Mouse (Mus musculus) gonadal fat pad, adult 2 months (tissue): ENCODE measurements at regions not wholly inside any gene's neighbourhood (a gene's known extent, or its start where the extent isn't known, plus 50 kb on each side); places are given as distances from the start of the nearest gene placed in this dataset.

Source experiments
- DNase-seq: peaks from one replicate; pipeline ENCODE4 v3.0.0-alpha.2; 2012; ENCODE audit warnings: low read depth

DNA sequence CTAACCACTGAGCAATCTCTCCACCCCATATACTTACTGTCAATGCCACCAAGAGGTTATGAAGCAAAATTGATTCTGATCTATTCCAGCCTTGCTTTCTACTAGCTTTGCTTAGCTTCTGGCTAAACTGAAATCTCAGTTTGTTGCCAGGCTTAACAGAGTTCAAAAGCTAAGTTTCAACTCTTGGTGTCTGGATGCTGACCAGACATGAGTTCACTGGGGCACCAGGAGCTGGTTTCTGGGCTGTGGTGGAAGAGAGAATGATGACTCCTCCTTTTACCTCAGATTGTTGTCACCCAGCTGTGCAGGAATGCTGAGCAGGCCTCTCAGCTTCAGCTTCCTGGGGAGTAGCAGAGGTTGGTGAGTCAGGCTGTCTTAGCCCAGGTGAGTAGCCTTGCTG, 464.1 kb upstream of the Nrp1 start:
- no peak for DNase-seq

DNA sequence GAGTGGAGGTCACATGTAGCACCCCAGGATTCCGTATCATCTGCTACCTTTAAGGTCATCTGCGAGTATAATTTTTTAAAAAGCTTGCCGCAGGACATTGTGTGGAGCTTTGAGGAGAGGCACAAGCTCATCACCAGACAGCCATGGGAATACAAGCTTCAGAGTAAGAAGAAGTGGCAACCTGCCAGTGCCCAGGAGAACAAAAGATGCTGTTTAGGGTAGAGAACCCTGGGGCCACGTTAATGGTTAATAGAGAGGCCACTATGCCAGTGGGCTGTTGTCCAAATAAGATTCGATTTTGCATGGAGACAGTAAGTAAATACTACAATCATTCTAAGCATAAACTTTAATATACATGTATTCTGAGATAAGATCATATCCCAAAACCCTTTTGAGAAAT, 450.0 kb upstream of the Nrp1 start:
- DNase-seq, result no peak

DNA sequence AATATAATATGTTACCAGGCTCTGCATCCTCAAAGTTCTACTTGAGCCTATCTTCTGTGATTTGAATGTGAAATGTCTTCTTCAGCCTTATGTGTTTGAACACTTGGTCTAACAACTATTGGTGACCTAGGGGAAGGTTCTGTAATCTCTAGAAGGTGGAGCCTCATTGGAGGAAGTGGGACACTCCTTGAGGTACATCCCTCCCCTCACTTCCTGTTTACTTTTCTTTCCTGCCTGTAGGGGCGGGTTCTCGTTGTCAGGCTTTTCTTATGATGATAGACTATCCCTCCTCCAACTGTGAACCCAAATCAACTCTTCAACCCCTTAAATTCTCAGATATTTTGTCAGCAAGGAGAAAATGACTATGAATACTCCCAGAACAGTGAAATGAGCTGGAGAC, 448.8 kb upstream of the Nrp1 start:
- no peak for DNase-seq

DNA sequence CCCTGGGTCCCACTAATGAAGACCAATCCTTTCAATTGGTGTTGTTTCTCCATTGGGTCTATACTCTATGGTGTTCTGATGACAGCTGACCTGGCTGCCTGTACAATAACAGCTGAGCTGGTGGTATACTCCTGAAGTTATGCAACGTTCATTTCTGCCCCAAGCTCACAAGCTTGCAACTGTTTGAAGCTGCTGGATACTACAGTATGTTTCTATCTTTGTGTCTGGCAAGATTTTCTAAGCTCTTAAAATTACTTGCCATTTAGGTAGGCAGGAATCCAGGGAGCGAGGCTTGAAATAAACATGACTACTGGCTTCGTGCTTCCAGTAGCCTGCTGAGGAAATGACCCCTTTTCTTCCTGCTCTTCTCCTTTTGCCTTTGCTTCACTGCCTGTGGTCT, 444.3 kb upstream of the Nrp1 start:
- no peak for DNase-seq

DNA sequence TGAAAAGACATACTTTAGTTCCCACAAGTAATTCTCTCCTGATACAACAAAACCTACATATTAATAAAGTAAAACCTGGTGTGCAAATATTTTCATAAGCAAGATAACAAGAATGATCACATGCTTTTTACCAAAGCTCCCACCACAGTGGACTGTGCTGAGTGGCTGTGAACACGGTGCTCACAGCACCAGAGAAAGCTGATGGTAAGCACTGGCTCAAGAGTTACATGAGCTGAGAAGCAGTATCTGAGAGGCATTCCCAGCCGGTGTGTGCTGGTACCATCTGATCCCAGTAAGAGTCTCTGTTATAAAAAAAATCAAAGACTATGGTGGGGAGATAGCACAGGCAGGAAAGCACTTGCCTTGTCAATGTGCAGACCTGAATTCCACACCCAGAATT, 443.5 kb upstream of the Nrp1 start:
- no peak for DNase-seq

DNA sequence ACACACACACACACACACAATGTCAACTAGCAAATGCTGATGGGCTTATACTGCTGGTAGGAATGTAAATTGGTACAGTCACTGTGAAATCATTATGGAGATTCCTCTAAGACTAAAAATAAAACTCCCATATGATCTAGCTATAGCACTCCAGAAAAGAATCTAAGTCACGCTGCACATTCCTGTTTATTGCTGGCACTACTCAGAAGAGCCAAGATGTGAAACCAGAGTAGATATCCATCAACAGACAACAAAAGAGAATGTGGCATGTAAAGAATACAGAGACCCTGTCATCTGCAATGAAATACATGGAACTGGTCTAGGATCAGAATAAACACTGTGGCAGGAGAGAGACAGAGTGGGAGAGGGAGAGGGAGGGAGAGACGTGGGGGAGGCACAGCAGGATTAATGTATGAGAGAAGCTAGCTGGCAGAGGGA, 442.8 kb upstream of the Nrp1 start:
- no peak for DNase-seq

DNA sequence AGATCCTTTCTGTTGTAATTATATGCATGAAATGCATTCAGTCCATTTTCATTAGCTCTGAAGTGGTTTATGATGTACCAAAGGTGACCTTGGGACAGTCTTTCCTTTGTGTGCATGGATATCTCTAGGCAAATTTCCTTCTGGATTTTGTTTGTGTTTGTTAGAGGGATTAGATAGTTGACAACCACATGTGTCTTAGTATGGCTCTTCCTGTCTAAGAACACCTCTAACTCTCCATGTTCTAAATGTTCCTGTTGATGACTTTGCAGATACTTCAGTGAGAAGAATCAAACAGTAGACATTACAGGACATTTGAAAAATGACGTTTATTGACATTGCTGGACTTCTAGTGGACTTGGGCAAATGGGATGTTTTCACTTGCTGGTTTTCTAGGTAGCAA, 436.5 kb upstream of the Nrp1 start:
- DNase-seq, result no peak

DNA sequence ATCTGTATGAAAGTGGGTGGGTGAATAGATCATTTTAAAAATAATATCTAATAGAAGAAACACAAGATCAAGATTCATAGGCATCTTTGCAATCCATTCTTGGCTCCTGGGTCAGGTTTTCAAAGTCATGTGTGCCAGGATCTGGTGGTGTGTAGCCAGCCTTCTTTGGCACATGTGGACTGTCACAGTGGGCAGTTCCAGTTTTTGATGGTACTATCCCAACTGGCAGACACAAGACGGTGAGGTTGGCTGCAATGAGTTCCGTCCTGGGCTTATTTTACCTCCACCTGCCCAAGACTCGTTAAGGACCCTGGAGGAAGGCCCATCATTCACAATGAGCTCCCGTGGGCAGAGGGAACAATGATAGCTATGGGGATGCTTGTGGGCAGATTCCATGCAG, 435.1 kb upstream of the Nrp1 start:
- no peak for DNase-seq

DNA sequence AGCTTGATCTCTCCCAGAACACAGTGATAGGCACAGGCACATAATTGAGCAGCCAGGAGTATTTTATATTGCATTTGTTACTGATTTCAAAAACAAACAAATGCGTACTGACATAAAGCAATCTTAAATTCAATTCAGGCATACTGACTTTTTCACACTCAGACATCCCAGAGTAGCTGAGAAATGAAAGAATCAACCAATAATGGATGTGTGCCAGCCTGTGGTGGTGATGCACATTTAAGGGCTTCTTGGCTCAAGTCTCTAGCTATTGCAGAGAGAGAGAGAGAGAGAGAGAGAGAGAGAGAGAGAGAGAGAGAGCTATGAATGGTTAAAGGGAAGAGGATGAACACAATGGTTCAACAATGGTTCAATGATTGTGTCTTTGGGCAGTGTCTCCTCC, 426.1 kb upstream of the Nrp1 start:
- no peak for DNase-seq

DNA sequence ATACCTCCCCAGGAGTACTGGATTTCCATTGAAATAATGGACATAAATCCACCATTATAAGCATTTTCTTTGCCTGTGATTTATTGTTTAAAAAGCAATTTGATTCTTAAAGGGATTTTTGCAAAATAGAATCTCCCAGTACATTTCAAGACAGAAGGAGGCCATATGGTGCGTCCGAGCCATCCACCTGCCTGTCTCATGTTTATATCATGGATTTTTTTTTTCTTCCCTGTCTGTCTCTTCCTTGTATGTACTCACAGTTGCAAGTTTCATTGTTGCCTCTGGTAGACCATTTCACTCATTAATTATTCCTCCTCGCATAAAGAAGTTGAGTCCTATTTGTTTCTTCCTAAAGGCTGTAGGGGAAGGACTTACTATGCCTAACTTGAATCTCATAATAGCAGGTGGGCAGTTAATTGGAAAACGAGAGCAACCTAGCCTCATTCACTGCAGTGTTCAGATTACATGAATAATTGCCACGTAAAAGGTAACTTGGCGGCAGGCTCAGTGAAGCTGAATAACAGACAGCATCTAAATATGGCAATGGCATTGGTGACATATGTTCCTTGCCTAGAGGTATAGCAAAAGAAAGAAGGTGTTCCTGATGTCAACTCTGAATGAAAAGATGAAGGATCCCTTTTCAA, 421.5 kb upstream of the Nrp1 start:
- no peak for DNase-seq

DNA sequence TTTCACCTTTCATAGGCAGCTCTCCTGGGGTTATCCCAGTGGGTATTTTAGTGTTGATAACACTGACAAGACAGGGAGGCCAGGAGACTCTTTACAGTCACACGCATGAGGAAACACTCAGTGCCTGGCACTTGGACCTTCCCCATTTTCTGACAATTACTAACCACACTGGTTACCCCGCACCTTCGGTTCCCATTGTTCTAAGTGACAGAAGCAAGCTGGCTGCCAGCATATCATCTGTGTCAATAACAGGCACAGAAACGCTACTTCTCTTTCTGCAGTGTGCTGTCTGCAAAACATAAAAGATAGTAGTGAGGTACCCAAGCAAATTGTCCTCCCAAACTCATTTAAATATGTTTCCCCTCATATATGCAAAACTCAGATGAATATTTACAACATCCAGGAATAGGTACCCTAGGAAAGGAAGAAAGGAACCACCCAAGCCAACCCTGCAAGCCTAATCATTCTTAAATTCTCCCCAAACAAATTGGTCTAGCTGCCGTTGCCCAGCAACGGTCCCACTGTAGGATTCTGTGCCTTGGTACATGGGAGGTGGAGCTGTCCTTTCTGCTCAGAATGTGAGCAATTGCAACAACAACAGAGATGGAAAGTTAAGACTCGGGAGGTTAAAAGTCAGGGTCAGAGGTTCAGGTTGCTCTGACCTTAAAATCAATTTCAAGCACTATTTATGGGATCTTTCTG, 419.0 kb upstream of the Nrp1 start:
- no peak for DNase-seq

DNA sequence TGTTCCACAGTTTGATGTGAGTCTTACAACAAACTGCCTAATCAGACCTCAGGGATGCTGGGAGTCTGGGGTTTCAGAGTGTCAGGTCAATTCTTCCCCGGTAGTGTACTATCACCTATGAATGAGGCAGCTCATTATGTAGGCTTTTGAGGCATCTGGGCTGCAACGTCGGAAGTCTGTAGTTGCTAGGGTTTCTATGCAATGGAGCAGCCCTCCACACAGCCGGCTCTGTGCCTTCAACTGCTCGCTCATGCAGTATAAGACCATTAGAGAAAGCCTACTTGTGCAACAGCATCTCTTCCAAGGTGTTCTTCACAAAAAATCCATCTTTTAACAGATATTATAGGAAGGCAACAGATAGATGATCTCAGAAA, 418.4 kb upstream of the Nrp1 start:
- no peak for DNase-seq

DNA sequence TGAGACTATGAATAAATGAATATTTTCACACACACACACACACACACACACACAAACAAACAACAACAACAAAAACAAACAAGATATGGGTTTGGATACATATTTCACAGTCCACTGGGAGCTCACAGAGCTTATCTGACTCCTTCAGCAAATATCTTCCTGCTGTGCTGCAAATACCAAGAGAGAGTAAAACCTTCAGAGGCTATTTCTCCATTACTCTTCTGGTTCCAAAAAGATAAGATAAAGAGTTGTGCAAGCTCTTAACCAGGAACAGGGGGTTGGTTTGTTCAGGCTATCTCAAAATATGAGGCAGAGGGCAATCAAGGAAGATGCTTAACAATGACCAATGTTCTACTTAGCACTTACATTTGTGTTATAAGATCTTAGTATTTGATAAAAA, 416.1 kb upstream of the Nrp1 start:
- no peak for DNase-seq

DNA sequence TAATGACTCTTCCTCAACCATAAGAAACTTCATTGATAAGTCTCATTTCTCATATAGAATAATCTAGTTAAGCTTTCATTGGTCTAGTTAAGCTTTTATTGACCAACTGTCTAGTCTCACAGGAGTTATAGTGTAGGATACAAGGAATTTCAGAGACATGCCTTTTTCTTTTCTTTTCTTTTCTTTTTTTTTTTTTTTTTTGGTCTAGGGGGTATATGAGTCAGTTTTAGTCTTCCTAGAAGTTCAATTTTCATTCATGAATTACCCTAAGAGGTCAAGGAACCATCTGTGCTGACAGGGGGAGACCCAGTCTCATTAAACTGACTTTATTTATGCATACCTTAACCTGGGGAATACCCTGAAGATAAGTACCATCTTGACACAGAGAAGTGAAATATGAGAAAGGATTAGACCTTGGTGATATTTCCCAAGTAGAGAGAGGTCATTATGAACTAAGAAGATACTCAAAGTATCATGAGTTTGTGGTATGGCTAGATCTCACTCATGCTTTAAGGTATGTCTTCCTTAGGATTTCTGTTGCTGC, 413.4 kb upstream of the Nrp1 start:
- no peak for DNase-seq

DNA sequence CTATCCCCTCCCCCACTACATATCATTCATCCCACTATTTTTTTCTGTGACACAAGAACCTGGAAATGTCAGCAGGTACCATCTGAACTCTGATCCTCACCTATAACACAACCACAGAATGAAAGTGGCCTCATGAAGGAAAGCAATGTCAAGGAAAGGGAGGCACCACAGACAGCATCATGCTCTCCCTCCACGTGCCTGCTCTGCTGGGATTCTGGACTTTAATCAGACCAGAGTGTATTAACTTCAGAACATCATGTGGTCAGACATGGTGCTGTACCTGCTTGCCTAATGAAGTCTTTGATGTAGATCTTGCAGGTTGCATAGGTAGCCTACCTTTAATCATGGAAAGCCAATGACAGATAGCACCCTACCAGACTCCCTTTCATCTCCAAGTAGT, 400.8 kb upstream of the Nrp1 start:
- DNase-seq, result no peak

DNA sequence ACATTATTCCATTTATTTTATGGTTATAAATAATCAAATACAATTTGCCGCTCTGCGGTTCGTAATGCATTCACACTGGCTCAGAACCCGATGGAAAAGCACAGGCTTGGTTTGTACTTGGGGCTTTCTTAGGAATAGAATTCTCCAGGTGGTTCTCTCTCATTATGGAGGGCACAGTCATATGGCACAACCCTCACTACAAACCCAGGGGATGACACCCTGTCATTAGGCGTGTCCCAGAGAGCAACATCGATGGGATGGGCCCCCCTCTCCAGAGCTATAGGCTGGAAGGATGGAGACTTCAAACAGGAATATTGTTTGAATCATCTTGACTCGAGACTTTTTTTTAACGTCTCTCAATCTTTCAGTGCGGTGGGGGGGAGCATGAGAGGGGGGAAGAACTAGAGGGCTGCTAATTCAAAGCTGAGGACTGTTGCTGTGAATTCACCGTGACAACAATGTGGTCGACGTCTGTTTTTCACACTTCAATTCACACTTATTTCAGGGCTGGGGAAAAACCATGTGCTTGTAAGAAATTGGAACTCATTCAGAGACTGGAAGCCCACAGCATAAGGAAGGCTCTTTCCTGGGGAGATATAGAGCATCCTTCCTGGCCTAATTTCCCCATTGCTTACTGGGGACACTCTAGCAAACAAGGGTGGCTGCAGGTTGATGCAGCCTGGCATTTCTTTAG, 399.9 kb upstream of the Nrp1 start:
- no peak for DNase-seq

DNA sequence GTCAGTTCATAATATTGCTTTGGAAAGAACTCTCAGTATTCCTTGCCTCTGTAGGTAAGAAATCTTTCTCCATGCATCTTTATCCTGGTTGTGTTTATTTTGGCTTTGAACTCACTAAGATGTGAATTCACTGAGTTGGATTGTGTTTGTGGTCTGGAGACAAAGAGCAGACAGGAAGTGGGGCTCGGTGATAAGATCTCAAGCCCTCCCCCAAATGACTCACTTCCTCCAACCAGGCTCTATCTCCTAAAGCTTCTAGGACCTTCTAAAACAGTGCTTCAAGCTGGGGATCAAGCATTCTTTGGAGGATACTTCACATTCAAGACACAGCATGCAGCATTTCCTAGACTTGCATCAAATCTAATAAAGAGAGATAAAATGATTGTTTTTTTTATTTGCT, 395.5 kb upstream of the Nrp1 start:
- no peak for DNase-seq

DNA sequence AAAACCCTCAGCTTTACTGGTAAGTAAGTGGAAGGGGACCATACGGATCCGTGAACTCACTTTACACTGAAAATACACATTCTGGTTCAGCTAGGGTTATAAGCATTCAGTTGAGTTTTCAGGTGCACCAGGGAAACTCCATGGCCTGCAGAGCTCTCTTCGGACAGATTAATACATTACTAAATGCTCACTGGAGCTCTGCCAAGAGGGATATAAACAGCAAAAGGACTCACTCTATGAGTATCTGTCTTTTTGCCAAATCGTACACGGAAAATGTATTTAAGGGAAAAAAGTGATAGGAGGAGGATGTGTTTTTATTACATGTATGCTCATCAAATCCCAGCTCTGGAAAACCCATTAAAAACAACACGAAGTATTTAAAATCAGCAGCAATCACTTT, 394.8 kb upstream of the Nrp1 start:
- DNase-seq, result no peak

DNA sequence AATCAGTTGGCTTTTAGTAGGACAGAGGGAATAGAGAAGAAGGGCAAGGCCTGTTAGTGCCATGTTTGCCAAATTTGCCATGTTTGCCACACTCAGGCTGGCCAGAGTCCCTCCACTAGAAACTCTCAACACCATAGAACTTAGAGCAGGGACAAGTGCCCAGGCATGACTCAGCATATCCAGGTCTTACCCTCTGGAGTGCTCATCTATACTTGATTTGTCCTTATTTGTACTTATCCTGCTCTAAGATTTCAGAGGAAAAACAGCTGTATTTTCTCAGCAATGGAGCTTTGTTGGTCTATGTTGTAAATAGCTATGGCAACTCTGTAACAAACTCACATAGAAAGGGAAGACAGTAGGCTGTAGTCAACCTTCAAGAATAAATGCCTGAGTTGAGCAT, 393.6 kb upstream of the Nrp1 start:
- DNase-seq, result no peak

DNA sequence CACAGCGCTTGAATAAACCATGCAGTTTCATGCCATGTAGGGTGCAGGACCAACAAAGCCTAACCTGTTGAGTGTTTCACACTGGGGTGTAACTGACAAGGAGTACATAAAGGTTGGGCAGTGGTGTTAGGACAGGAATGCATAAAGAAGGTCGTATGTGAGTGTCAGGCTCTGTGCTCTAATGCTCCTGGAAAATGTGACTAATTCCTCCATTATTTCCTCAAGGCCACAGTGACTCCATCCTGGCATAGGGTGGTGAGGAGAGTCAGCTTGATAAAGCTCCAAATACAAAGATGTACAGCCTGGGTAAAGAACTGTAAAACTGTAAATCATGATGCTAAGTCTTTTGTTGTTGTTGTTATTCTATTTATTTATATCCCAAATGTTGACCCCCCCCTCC, 393.1 kb upstream of the Nrp1 start:
- no peak for DNase-seq

DNA sequence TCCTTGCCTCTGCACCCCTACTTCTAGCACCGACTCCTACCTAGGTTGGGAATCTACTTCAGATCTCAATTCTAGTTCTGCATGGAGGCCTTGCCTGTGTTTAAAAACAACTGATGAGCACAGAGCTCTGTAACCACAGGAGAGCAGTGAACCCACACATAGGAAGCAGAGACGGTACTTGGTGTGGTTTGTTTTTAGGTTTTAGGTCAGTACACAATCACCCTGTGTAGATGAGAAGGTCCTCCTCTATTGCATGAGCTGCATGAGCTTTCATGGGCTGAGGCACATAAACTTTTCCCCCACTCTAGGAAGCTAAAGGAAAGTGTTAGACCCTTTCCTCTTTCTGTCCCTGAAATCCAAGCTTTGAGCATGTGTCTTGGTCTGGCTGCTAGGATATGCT, 390.4 kb upstream of the Nrp1 start:
- DNase-seq, result no peak

DNA sequence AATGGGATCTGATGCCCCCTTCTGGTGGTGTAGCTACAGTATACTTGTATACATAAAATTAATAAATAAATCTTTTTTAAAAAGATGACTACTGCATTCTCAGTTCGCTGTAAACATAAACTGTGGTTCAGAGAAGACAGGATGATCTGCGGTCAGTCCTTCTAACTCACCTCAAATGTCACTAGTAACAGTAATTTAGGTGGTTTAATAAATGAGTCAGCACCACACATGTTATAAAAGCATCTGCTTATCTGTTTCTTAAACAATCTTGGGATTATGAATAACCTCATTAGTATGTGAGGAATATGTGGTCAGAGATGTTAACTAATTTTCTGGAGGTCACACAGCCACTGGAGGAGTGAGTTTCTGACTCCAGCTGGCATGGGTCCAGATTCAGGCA, 385.2 kb upstream of the Nrp1 start:
- DNase-seq, result no peak

DNA sequence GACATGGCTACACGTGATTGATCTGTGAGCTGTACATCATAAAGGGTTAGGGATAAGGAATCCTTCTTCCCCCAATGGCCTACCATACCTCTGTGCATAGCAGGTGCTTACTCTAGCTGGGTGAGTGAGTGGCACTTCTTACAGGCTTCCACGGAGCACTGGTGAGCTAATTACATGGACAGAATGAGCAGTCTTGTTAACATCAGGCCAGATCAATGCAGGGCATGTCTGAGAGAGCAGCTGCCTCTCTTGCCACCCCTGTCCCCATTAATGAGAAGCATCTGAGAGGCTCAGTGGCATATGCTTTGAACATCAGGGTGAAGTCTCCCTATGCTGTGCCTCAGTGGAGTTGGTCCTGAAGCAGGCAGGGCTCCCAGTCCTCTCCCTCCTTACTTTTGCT, 380.7 kb upstream of the Nrp1 start:
- DNase-seq, result no peak
